Mouse (Mus musculus) midbrain, embryonic 10.5 days (tissue): ENCODE measurements around the gene Msantd1. TPM values are rescaled to one million over a fixed set of nuclear protein-coding genes. Genes with fewer than 3 reads are reported as not detected.

Experiments used
- DNase-seq: peaks from one replicate; pipeline ENCODE4 v3.0.0-alpha.2; 2017; ENCODE audit warnings: low spot score
- H3K27ac ChIP-seq: fragments of 300-500 bp; sonication (generic); replicated peaks from 2 replicates; pipeline ENCODE4 v1.5.1; 2016; ENCODE audit warnings: mild to moderate bottlenecking
- H3K27me3 ChIP-seq: fragments of 300-500 bp; sonication (generic); 2 replicates; pipeline ENCODE4 v1.6.1; 2016; ENCODE audit warnings: low read depth, mild to moderate bottlenecking; ENCODE audit not compliant: poor library complexity, severe bottlenecking
- H3K36me3 ChIP-seq: fragments of 300-500 bp; sonication (generic); 2 replicates; pipeline ENCODE4 v1.6.1; 2016; ENCODE audit warnings: mild to moderate bottlenecking, moderate library complexity
- H3K4me1 ChIP-seq: fragments of 300-500 bp; sonication (generic); 2 replicates; pipeline ENCODE4 v1.6.1; 2016
- H3K4me3 ChIP-seq: fragments of 300-500 bp; sonication (generic); 2 replicates; pipeline ENCODE4 v1.5.1; 2016; ENCODE audit warnings: mild to moderate bottlenecking, moderate library complexity
- H3K9me3 ChIP-seq: fragments of 300-500 bp; sonication (generic); replicated peaks from 2 replicates; pipeline ENCODE4 v1.6.1; 2016; ENCODE audit warnings: mild to moderate bottlenecking
- WGBS: fragments of 180-500 bp; shearing (Covaris S2); methylation state at CpG from one replicate; pipeline ENCODE4 v1.1.7; 2016; 5-methylcytosine and 5-hydroxymethylcytosine counted together
- polyA plus RNA-seq: library from polyadenylated mRNA; unstranded; fragments of >200 nt; fragmentation: Nextera tagmentation; extraction: Ambion mirVana; gene quantifications from 2 replicates; pipeline ENCODE4 v1.2.1, GENCODE M21; 2016

The Msantd1 gene
- polyA plus RNA-seq, 1 experiment from 2014 or later, result 0.49 TPM

GRCm38 (mm10) chr5:34931516-34932457 is 24.0 kb downstream of the Msantd1 start:
- Histone ChIP-seq H3K36me3 (no peaks in the 10 kb centered on the region), H3K9me3 (no peaks in the 10 kb centered on the region; the same call in 1 of the 2 replicates), H3K4me3 (no peak overlapping the region), H3K27me3 (no peaks in the 10 kb centered on the region), H3K4me1 (peaks cover 28% of the 10 kb centered on the region), H3K27ac (peak overlapping the region; percentile 80)
- DNase-seq, result no peak
- 74% methylated on average over 11 of the region's 11 CpGs for WGBS

- DNase-seq, result no peak
- Histone ChIP-seq H3K4me1 (peaks cover 28% of the 10 kb centered on the region), H3K27me3 (no peaks in the 10 kb centered on the region), H3K36me3 (no peaks in the 10 kb centered on the region), H3K9me3 (no peaks in the 10 kb centered on the region; the same call in 1 of the 2 replicates), H3K27ac (peak overlapping the region; percentile 80), H3K4me3 (no peak overlapping the region)
- 42% methylated on average over 4 of the region's 4 CpGs for WGBS
Observed at GRCm38 (mm10) chr5:34932458-34932806, 24.6 kb downstream of the Msantd1 start.

GRCm38 (mm10) chr5:34933461-34933860 is 25.6 kb downstream of the Msantd1 start:
- DNase-seq, result no peak

DNA sequence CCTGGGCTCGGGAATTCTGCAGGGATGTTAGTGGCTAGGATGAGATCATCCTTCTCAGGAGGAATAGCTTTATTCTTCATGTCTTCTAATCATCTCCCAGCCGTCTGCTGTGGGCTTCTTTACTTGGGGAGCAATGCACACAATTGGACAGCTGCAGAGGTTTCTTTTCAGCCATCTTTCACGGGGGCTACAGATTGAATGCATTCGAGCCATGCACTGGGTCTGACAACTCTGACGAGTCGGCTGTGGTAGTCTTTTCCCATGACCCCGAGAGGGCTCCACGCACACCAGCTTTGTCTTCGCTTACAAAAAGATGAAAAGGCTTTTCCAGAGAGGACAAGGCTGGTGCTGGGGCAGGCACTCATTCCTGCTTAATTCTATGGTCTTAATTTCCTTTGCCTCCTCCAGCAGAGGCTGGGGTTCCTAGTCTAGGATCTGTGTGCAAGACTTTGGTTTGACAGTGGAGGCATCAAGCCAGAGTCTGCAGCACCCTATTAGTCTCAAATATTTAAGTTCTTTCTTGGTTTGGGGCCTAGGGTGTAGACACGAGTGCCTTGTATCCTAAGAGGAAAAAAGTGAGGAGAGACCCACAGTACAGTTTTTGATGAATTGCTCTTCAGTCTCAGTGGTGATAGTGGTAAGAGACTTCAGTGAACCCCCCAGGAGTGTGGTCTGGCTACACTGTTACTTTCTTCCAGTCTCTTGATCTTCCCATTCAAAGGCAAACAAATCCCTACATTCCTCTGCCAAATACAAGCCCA is 34.1 kb downstream of the Msantd1 start:
- H3K27me3 ChIP-seq, result no peaks in the 10 kb centered on the region
- H3K4me3 ChIP-seq, result 0 out of 2 replicates have a peak overlapping the region, but pooled peaks have one; percentile 0
- H3K4me1 ChIP-seq, result peaks cover 55% of the 10 kb centered on the region
- H3K27ac ChIP-seq, result peak overlapping the region; percentile 82
- DNase-seq, result peak; percentile 85
- WGBS, result 29% methylated on average over 10 of the region's 10 CpGs
- H3K9me3 ChIP-seq, result no peaks in the 10 kb centered on the region
- no peaks in the 10 kb centered on the region for H3K36me3 ChIP-seq

More at GRCm38 (mm10) chr5:34933461-34933860, 25.6 kb downstream of the Msantd1 start:
- H3K9me3 ChIP-seq, result no peaks in the 10 kb centered on the region; the same call in 1 of the 2 replicates
- no peaks in the 10 kb centered on the region for H3K36me3 ChIP-seq
- H3K27ac ChIP-seq, result no peak overlapping the region
- no peaks in the 10 kb centered on the region for H3K27me3 ChIP-seq
- H3K4me1 ChIP-seq, result peaks cover 32% of the 10 kb centered on the region
- 100% methylated on average over 1 of the region's 1 CpGs for WGBS
- H3K4me3 ChIP-seq, result no peak overlapping the region

- no peaks in the 10 kb centered on the region for H3K36me3 ChIP-seq
- peaks cover 62% of the 10 kb centered on the region for H3K4me1 ChIP-seq
- H3K27ac ChIP-seq, result peak overlapping the region; percentile 82
- no peak overlapping the region for H3K4me3 ChIP-seq
- WGBS, result 79% methylated on average over 3 of the region's 3 CpGs
- DNase-seq, result no peak
- no peaks in the 10 kb centered on the region for H3K27me3 ChIP-seq
- H3K9me3 ChIP-seq, result no peaks in the 10 kb centered on the region
Observed at GRCm38 (mm10) chr5:34943428-34943827, 35.6 kb downstream of the Msantd1 start.

- peak; percentile 94 for DNase-seq
- Histone ChIP-seq H3K36me3 (peaks cover 32% of the 10 kb centered on the region), H3K27me3 (no peaks in the 10 kb centered on the region), H3K27ac (peak within 1 kb of the TSS; percentile 99), H3K4me1 (peaks cover 60% of the 10 kb centered on the region), H3K9me3 (peaks cover 12% of the 10 kb centered on the region; the same call in 1 of the 2 replicates), H3K4me3 (peak within 1 kb of the TSS; percentile 88)
- under 1% methylated on average over 77 of the region's 84 CpGs for WGBS
Observed at GRCm38 (mm10) chr5:34948861-34949760, 41.3 kb downstream of the Msantd1 start, which contains the start of gene Rgs12. Rgs12 (plus strand) TSS chr5:34949445.

DNA sequence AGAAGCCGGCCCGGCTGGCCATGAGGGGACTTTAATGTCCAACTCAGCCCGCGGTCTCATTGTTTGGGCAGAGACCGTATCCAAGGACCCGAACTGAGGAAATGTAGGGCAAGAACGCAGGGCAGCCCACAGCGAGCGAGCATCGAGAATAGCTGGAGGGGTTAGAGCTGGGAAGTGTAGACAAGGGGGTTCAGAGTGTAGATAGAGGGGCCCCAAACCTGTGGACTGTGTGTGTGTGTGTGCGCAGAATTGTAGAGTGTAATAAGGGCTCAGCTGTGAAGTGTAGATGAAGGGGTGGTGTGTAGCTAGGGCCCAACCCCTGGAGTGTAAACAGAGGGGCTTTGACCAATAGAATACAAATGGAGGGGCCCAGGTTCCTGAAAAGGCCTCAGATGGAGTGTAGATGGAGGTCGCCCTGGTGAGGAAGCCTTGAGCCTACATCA is 42.0 kb downstream of the Msantd1 start:
- H3K36me3 ChIP-seq, result peaks cover 33% of the 10 kb centered on the region
- DNase-seq, result no peak
- 1% methylated on average over 12 of the region's 12 CpGs for WGBS
- H3K4me1 ChIP-seq, result peaks cover 63% of the 10 kb centered on the region
- H3K9me3 ChIP-seq, result peaks cover 12% of the 10 kb centered on the region; the same call in 1 of the 2 replicates
- peak overlapping the region; percentile 99 for H3K27ac ChIP-seq
- H3K4me3 ChIP-seq, result peak overlapping the region; percentile 88
- no peaks in the 10 kb centered on the region for H3K27me3 ChIP-seq

GRCm38 (mm10) chr5:34950486-34951160 is 42.8 kb downstream of the Msantd1 start:
- WGBS, result 78% methylated on average over 6 of the region's 6 CpGs

DNA sequence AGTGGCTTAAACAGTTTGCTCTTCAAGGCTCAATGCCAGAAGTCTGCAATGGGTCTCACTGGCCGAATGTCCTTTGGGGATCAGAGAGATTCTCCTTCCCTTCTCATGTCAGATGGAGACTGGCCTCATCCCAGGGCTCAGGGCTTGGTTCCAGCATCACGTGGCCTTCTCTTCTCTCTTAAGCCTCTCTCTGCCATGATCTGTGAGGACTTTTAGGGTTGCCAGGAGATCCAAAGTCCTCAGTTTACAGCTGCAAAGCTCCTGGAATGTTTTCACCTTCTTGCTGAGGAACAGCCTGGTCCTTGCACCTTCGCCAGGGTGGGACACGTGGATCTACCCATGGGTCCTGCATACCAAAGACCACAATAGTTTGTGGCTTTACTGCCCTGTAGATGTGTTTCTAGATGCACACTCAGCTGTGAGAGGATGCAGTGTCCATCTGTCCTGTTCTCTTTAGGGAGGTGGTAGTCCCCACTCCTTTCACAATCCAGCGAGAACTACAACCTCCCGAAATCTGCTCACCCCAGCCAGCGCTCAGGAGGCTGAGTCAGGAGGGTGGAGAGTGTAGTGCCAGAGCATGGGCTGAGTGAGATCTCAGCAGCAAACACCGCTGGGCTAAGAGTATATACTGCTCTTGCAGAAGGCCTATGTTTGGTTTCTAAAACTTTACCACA is 43.5 kb downstream of the Msantd1 start:
- WGBS, result 94% methylated on average over 8 of the region's 8 CpGs
- peaks cover 12% of the 10 kb centered on the region; the same call in 1 of the 2 replicates for H3K9me3 ChIP-seq

More at GRCm38 (mm10) chr5:34950486-34951160, 42.8 kb downstream of the Msantd1 start:
- Histone ChIP-seq H3K4me3 (peak overlapping the region; percentile 88), H3K9me3 (peaks cover 12% of the 10 kb centered on the region; the same call in 1 of the 2 replicates), H3K36me3 (peaks cover 41% of the 10 kb centered on the region), H3K27ac (peak overlapping the region; percentile 99), H3K4me1 (peaks cover 63% of the 10 kb centered on the region), H3K27me3 (no peaks in the 10 kb centered on the region)
- no peak for DNase-seq

DNA sequence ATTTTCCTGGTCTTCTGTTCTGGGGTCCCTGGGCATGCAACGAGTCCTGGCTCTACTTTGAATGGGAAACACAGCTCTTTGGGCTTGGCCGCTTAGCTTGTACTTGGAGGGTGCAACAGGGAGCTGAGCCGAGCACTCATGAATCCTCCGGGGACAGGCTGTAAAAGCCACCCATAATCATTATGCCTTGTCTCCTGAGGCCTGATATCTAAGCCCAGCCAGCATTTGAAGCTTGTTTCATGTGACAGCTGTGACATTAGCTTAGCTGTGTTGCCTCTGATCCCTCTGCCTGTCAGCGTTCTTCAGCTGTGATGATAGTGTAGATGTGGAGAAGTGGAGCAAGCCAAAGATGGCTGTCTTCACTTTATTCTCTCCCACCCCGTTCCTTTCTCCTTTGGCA is 46.7 kb downstream of the Msantd1 start:
- Histone ChIP-seq H3K27ac (peak overlapping the region; percentile 61), H3K4me3 (peak overlapping the region; percentile 5; the same call in 1 of the 2 replicates), H3K36me3 (peaks cover 75% of the 10 kb centered on the region), H3K9me3 (peaks cover 12% of the 10 kb centered on the region; the same call in 1 of the 2 replicates), H3K4me1 (peaks cover 69% of the 10 kb centered on the region), H3K27me3 (no peaks in the 10 kb centered on the region)
- no peak for DNase-seq
- 77% methylated on average over 6 of the region's 6 CpGs for WGBS

More for the DNA sequence above, 43.5 kb downstream of the Msantd1 start:
- peak overlapping the region; percentile 99 for H3K27ac ChIP-seq
- DNase-seq, result no peak
- H3K4me1 ChIP-seq, result peaks cover 70% of the 10 kb centered on the region
- no peaks in the 10 kb centered on the region for H3K27me3 ChIP-seq
- H3K4me3 ChIP-seq, result peak overlapping the region; percentile 88
- H3K36me3 ChIP-seq, result peaks cover 48% of the 10 kb centered on the region

- Histone ChIP-seq H3K36me3 (peaks cover 75% of the 10 kb centered on the region), H3K4me3 (no peak overlapping the region), H3K27ac (0 out of 2 replicates have a peak overlapping the region, but pooled peaks have one; percentile 61), H3K4me1 (peaks cover 69% of the 10 kb centered on the region), H3K27me3 (no peaks in the 10 kb centered on the region), H3K9me3 (peaks cover 12% of the 10 kb centered on the region; the same call in 1 of the 2 replicates)
- 76% methylated on average over 5 of the region's 5 CpGs for WGBS
- no peak for DNase-seq
Observed at GRCm38 (mm10) chr5:34955630-34956029, 47.8 kb downstream of the Msantd1 start.
